Mouse (Mus musculus): ENCODE results near the gene Gas7.

DNA sequence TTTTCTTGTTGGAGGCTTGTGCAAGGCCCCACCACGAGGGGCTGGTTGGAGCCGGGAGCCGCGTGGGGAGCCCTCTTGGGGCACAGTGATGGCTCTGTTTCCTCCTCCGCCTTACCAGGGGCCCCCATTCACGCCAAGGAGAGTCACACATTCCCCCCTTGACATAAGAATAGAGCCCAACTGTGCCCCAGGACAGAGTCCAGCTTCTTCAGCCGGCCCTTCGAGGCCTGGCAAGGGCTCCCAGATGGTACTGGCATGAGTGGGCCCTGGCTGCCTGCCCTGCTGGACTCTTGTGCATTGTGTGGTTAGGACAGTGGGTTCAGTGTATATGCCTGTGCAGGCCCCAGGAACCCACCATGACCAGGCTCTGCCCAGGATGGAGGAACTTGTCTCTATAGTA is 63.7 kb downstream of the Gas7 start:
- TF ChIP-seq EP300 (IDR thresholded peaks at IDR 0.05; ENCODE audit: low read depth) (no peak), CTCF (IDR thresholded peaks at IDR 0.05; ENCODE audit: low read depth) (no peak)
